Mouse (Mus musculus): ENCODE results near the gene Pde12. TPM values are rescaled to one million over a fixed set of nuclear protein-coding genes. Genes with fewer than 3 reads are reported as not detected.

Gene Pde12
- total RNA-seq, 2 experiments from 2014 or later: 5.8 to 6.1 TPM

DNA sequence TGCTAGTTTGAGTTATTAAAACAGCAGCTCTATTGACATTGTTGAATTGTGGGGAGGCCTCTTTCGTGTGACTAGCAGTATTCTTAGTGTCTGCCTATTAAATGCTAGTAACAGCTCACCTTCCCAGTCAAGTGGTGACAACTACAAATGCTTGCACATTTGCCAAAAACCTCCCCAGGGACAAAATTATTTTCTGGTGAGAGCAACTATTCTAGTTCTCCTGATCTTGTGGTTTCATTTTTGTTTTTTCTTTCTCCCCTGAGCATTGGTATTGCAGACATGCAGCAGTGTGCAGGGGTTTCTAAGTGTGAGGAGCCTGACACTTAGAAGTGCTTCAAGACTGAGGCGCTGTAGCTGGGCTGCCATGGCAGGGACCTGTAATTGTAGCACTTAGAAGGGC, 21.9 kb downstream of the Pde12 start:
- DNase-seq: no peak
- intact Hi-C loops (cut with DNase I): no loop called here

DNA sequence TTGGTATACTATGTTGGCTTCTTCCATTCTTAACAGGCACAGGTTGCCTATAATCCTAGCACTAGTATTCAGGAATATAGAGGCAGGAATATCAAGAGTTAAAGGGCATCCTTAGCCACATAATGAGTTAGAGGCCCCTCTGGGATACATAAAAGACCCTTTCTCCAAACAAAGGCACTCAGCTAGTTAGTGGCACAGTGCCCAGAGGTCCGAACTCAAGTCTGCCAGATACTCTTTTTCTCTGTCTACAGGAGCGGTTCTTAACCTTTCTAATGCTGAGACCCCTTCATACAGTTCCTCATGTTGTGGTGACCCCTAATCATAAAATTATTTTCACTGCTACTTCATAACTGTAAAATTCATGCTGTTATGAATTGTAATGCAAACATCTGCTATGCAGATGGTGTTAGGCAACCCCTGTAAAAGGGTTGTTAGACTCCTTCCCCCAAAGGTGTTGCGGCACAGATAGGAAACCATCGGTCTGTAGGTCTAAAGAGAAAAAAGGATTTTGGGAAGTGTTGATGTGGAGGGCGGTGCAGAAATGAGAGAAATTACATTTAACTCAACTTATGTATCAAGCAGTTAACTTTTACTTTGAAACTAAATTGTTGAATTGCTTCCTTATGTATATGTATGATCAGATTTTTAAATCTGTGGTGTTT, 23.6 kb downstream of the Pde12 start:
- intact Hi-C loops (cut with DNase I): no loop called here

DNA sequence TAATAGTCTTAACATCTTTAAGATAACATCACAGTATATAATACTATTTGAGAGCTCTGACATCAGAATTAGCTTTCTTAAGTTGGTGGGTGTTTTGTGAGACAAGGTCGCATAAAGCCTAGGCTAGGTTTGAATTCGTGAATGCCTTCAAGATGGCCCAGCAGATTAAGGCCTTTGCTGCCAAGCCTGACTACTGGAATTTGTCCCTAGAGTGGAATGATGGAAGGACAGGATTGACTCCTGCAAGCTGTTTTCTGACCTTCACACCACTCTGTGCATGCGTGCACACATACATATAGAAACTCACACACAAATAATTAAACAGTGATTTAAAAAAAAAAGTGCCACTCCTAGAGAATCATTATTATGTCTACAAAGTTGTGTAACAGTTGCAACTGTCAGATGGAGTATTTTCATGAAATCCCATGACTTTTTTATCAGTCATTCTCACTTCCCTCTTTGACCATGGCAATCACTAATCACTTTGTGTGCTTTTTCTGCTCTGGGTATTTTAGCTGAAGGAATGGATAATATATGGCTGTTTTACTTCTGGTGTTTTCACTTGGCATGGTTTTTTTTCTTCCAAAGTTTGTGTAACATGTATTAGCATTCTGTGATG, 26.6 kb downstream of the Pde12 start:
- DNase-seq: no peak
- intact Hi-C loops (cut with DNase I): no loop called here

More for the DNA sequence above, 23.6 kb downstream of the Pde12 start:
- DNase-seq: no peak

DNA sequence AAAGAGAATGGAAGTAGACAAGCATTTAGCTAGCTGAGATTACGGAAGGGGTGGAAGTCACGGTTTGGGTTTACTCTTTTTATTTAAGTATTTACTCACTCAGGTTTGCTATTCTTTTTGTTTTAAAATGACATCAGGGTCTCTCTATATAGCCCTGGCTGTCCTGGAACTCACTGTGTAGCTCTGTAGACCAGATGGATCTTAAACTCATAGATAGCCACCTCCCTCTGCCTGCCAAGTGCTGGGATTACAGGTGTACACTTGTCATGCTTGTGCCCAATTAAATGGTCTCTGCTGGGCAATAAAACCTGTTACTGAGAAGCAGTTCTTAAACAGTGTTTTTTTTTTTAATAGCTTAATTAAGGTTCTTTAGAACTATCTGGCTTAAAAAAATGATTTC, 29.7 kb downstream of the Pde12 start:
- intact Hi-C loops (cut with DNase I): loop anchor here (2.0 to 5.0 kb wide), 3 partner anchors 29 to 148 kb away; partner anchors contain the start of genes Pde12 and Slmap
- DNase-seq: no peak

DNA sequence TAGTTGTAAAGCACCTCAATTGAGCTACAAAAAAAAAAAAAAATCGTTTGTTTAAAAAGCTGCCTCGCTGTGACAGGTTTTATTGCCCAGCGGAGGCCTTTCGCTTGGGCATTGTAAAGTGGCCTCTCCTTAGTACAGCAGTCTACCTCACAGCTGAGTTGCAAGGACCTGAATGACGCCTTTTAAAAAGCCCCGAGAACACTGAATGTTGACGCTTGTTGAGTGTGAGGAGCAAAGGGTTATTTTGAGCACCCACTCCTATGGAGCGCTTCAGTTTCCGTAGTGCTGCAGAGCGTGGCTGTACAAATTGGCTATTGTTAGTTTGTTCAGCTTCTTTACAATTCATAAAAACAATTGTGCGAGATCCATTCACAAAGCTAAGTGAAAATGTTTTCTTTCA, 30.4 kb downstream of the Pde12 start:
- DNase-seq: peak; percentile 13 to 23
- intact Hi-C loops (cut with DNase I): loop anchor here (2.0 to 5.0 kb wide), 3 partner anchors 30 to 147 kb away; partner anchors contain the start of genes Pde12 and Slmap

DNA sequence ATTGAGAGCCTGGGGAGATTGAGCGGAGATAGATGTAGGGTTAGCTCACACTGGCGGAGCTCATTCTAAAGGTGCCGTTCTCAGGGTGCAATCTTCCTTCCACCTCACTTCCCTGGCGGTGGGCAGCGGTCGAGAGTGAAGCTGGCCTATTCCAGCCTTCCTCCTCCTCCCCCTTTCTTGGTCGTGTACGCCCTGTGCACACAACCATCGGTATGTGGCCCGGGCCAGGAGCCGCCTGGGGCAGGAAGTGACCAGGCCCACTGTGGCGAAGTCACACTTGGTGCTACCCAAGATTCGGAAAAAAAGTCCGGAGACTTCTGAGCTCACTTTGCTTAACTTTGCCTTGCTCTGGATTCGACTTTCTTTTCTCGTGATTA, 31.0 kb downstream of the Pde12 start:
- intact Hi-C loops (cut with DNase I): loop anchor here (2.0 to 5.0 kb wide), 3 partner anchors 30 to 146 kb away; partner anchors contain the start of genes Pde12 and Slmap
- DNase-seq: peak; percentile 74 to 78

DNA sequence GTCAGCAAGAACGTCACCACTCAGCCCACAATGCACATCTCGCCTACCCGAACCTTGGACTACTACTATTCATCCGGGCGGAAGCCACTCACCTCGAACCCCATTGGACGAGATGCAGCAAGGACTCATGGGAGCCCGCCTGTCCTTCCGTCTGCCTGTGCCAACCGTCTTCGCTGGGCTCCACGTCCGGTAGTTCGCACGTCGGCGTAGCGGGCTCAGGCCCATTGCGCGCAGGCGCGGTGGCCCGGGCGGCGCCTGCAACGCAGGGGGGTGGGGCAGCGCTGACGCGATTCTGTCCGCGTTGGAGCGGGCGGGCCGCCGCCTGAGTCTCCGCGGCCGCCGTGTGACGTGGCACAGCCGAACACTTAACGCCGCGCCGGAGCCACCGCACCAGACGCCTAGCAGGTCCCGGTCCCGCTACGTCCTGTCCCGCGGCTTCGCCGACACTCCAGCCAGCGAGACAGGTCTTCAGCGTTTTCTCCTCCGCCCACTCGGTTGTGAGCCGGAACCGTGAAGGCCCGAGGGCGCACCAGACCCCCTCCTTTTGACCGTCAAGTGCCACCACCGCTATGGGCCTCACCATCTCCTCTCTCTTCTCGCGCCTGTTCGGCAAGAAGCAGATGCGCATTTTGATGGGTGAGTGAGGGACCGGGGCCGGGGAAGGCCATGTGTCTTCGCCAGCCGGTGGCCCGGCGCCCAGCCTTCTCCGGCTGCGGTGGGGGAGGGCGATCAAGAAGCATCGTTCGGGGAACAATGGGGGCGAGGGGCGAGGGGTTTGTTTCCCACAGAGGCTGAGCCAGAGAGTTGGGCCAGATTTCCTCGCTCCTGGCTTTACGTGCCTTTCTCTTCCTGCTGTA, 31.6 kb downstream of the Pde12 start, which contains the start of gene Arf4:
Arf4 (plus strand) TSS at position 224 of the 857 bp plus-strand sequence.
- intact Hi-C loops (cut with DNase I): loop anchor here (2.0 to 5.0 kb wide), 3 partner anchors 31 to 146 kb away; partner anchors contain the start of genes Pde12 and Slmap
- DNase-seq: peak; percentile 98 to 99

DNA sequence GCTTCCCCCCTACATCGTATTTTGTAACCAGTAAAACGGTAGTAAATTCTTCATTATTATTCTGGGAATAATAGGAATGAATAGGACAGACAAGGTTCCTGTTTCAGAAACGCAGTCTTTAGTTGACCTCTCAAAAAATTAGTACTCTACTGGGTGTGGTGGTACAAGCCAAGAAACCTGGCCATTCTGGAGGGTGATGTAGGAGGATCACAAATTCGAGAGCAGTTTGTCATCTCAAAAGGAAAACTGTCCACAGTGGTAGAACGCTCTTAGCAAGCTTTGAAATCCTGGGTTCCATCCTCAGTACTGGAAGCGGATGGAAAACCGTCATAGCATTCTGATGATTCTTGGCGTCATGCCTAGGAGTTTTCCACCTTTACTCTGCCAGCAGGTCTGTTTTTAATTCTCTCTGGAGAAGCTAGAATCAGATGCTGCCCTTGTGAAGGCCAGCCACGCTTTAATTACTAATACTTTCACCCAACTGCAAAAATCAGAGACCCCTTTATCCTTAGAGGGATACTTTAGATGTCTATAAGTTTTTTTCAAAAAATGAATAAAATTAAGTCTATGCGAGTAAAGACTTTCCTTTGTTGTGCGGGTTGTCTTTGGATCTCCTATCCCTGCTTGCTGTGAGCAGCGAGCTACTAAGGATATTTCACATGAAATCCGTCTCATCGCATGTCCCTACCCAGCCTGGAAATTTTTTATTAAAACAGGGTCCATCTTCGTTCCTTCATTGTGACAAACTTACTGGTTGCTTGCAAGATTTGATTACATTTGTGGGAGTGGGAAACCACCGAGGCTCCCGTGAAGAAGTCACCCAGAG, 32.4 kb downstream of the Pde12 start:
- intact Hi-C loops (cut with DNase I): loop anchor here (5.0 kb wide), 2 partner anchors 105 to 145 kb away; partner anchors contain the start of gene Slmap
- DNase-seq: peak; percentile 75 to 82

DNA sequence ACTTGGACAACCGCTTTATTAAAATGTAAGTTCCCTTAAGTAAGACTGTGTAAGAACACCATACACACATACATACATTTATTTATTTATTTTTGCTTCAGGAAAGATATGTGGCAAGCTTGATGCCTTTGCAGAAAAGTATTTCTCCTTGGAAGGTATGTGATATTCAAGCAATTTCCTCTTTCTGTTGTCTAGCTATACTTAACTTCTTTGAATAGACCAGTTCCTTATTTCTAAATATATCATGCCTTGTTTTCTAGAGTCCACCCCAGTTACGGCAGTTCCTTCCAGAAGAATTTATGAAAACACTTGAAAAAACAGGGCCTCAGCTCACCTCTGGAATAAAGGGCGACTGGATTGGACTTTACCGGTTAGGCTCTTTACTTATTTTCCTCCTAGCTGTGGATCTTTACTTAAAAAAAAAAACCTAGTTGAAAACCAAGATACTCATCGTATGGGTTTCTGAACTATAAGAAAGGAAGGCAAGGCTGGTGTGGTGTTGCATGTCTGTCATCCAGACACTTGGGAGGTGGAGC, 43.0 kb downstream of the Pde12 start:
- intact Hi-C loops (cut with DNase I): no loop called here
- DNase-seq: no peak

DNA sequence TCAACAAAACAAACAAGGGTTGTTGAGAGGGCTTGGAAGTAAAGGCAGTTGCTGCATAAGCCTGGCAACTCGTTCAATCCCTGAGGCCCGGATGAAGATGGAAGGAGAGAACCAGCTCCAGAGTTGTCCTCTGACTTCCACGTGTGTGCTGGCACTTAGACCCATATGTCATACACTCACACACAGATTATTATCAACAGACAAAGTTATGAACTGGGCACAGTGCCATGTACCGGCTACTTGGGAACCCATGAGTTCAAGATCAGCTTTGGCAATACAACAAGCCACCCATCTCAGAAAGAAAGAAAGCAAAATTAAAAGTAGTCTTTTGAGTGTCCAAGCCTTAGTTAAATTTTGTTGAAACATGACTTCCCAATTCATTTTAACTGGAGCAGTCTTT, 44.4 kb downstream of the Pde12 start:
- no peak for DNase-seq
- intact Hi-C loops (cut with DNase I): no loop called here

DNA sequence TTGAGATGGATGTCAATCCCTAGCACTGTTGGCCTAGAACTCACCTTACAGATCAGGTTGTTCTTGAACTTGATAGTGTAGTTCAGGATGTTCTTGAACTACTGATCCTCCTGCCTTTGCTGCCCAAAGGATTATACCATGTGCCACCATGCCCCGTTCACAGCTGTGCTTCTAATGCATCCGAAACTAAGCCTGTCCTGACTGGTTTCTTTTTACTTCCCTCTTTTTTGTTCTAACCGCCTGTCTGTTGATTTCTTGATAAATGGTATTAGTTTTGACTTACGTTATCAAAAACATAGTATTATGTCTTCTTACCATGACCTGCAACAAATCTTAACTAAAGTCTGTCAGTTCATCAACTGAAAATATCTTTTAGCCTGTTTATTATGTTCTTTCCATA, 59.0 kb downstream of the Pde12 start:
- intact Hi-C loops (cut with DNase I): no loop called here
- no peak for DNase-seq

Small RNA genes lying within 50 kb of the gene (microRNA-seq; reads per million reads assigned to microRNA genes)
- gene Mir7672: 0.24 to 3.1 reads per million in 2 experiments

Other genes with a start within 250 kb of the Pde12 start
- 100 to 1,000 TPM; 351 to 367 TPM for gene Slmap, start 135.0 kb downstream of the Pde12 start, total RNA-seq (2021)
- 10 to 100 TPM; 26.1 to 26.2 TPM for gene Dennd6a, start 96.0 kb downstream of the Pde12 start, total RNA-seq (2021)
- gene Arf4, start 31.8 kb downstream of the Pde12 start, total RNA-seq (2021): 100 to 1,000 TPM; 127 to 134 TPM
- under 1 TPM; 0.05 TPM for gene Dnah12, start 23.4 kb upstream of the Pde12 start, total RNA-seq (2021)
- 10 to 100 TPM; 26.5 to 38.2 TPM for gene Asb14, start 224.7 kb upstream of the Pde12 start, total RNA-seq (2021)

Measured in heart, postnatal 10 days (tissue).